Mouse (Mus musculus) hindbrain, embryonic 14.5 days (tissue): ENCODE measurements at regions not wholly inside any gene's neighbourhood (a gene's known extent, or its start where the extent isn't known, plus 50 kb on each side); places are given as distances from the start of the nearest gene placed in this dataset.

Experiments
- ATAC-seq: fragments of 200-750 bp; cut with Nextera tagmentation; 2 replicates; pipeline ENCODE4 v1.8.0; 2017; ENCODE audit warnings: moderate number of reproducible peaks, mild to moderate bottlenecking, moderate TSS enrichment, moderate library complexity; ENCODE audit not compliant: low FRiP score
- DNase-seq: peaks from one replicate; pipeline ENCODE4 v3.0.0-alpha.2; 2015; ENCODE audit warnings: low spot score
- H3K27ac ChIP-seq: fragments of 300-500 bp; sonication (generic); 2 replicates; pipeline ENCODE4 v1.5.1; 2014; ENCODE audit warnings: mild to moderate bottlenecking, moderate library complexity
- H3K27me3 ChIP-seq: fragments of 300-500 bp; sonication (generic); 2 replicates; pipeline ENCODE4 v1.6.1; 2014; ENCODE audit warnings: mild to moderate bottlenecking, low read length, mixed read lengths; ENCODE audit not compliant: control insufficient read depth, insufficient read depth
- H3K36me3 ChIP-seq: fragments of 300-500 bp; sonication (generic); replicated peaks from 2 replicates; pipeline ENCODE4 v1.6.1; 2014; ENCODE audit not compliant: control insufficient read depth, insufficient read depth
- H3K4me1 ChIP-seq: fragments of 300-500 bp; sonication (generic); replicated peaks from 2 replicates; pipeline ENCODE4 v1.6.1; 2014; ENCODE audit warnings: antibody characterized with exemption, low read length, mixed read lengths; ENCODE audit not compliant: control insufficient read depth, insufficient read depth
- H3K4me2 ChIP-seq: fragments of 300-500 bp; sonication (generic); replicated peaks from 2 replicates; pipeline ENCODE4 v1.6.1; 2014; ENCODE audit warnings: mild to moderate bottlenecking, moderate library complexity
- H3K4me3 ChIP-seq: fragments of 300-500 bp; sonication (generic); replicated peaks from 2 replicates; pipeline ENCODE4 v1.5.1; 2014; ENCODE audit warnings: mild to moderate bottlenecking, low read length
- H3K9ac ChIP-seq: fragments of 300-500 bp; sonication (generic); 2 replicates; pipeline ENCODE4 v1.6.1; 2014
- H3K9me3 ChIP-seq: fragments of 300-500 bp; sonication (generic); 2 replicates; pipeline ENCODE4 v1.6.1; 2016; ENCODE audit warnings: low read length; ENCODE audit not compliant: control insufficient read depth
- WGBS: fragments of 180-500 bp; shearing (Covaris S2); extraction: QIAGEN DNeasy Blood & Tissue Kit; methylation state at CpG from one replicate; pipeline ENCODE4 v1.1.7; 2014; 5-methylcytosine and 5-hydroxymethylcytosine counted together

GRCm38 (mm10) chr8:29765831-29766230 lies 2318.4 kb downstream of the Poteg start:
- WGBS, result 72% methylated on average over 2 of the region's 2 CpGs
- no peaks in the 10 kb centered on the region for H3K9me3 ChIP-seq

GRCm38 (mm10) chr8:29766252-29766920 lies 2318.9 kb downstream of the Poteg start:
- no peak overlapping the region for H3K9ac ChIP-seq
- 62% methylated on average over 1 of the region's 1 CpGs for whole genome bisulfite sequencing
- no peaks in the 10 kb centered on the region for H3K36me3 ChIP-seq
- H3K27ac ChIP-seq, result no peak overlapping the region
- no peaks in the 10 kb centered on the region for H3K4me1 ChIP-seq
- DNase-seq (no peak), ATAC-seq (no peak)
- H3K27me3 ChIP-seq, result no peaks in the 10 kb centered on the region
- H3K9me3 ChIP-seq, result no peaks in the 10 kb centered on the region
- no peak overlapping the region for H3K4me2 ChIP-seq
- H3K4me3 ChIP-seq, result no peak overlapping the region

More at GRCm38 (mm10) chr8:29765831-29766230, 2318.4 kb downstream of the Poteg start:
- ATAC-seq (no peak), DNase-seq (no peak)
- H3K9ac ChIP-seq, result no peak overlapping the region
- no peaks in the 10 kb centered on the region for H3K4me1 ChIP-seq
- H3K27me3 ChIP-seq, result no peaks in the 10 kb centered on the region
- no peak overlapping the region for H3K4me3 ChIP-seq
- no peak overlapping the region for H3K27ac ChIP-seq
- no peak overlapping the region for H3K4me2 ChIP-seq
- no peaks in the 10 kb centered on the region for H3K36me3 ChIP-seq

GRCm38 (mm10) chr8:29777081-29777785 lies 2329.8 kb downstream of the Poteg start:
- H3K4me3 ChIP-seq, result no peak overlapping the region
- peak overlapping the region; percentile 10; the same call in 1 of the 2 replicates for H3K27ac ChIP-seq
- no peak for ATAC-seq
- H3K27me3 ChIP-seq, result no peaks in the 10 kb centered on the region
- 63% methylated on average over 5 of the region's 5 CpGs for WGBS
- H3K4me1 ChIP-seq, result no peaks in the 10 kb centered on the region
- no peak overlapping the region for H3K9ac ChIP-seq
- H3K9me3 ChIP-seq, result no peaks in the 10 kb centered on the region
- no peak overlapping the region for H3K4me2 ChIP-seq
- no peaks in the 10 kb centered on the region for H3K36me3 ChIP-seq
- DNase-seq, result no peak

- Histone ChIP-seq H3K4me2 (no peak overlapping the region), H3K27ac (no peak overlapping the region), H3K36me3 (no peaks in the 10 kb centered on the region), H3K9ac (no peak overlapping the region), H3K27me3 (no peaks in the 10 kb centered on the region), H3K4me3 (no peak overlapping the region), H3K9me3 (no peaks in the 10 kb centered on the region), H3K4me1 (no peaks in the 10 kb centered on the region)
- no peak for ATAC-seq
- no peak for DNase-seq
Observed at GRCm38 (mm10) chr8:29789207-29789606, 2341.7 kb downstream of the Poteg start.

GRCm38 (mm10) chr8:29790029-29790428 lies 2342.6 kb downstream of the Poteg start:
- no peaks in the 10 kb centered on the region for H3K9me3 ChIP-seq
- ATAC-seq (no peak), DNase-seq (no peak)
- no peak overlapping the region for H3K27ac ChIP-seq
- H3K9ac ChIP-seq, result no peak overlapping the region
- no peaks in the 10 kb centered on the region for H3K36me3 ChIP-seq
- WGBS, result 86% methylated on average over 2 of the region's 2 CpGs
- H3K4me2 ChIP-seq, result no peak overlapping the region
- no peak overlapping the region for H3K4me3 ChIP-seq
- no peaks in the 10 kb centered on the region for H3K4me1 ChIP-seq
- no peaks in the 10 kb centered on the region for H3K27me3 ChIP-seq

- WGBS, result 63% methylated on average over 5 of the region's 5 CpGs
- DNase-seq, result no peak
Observed at GRCm38 (mm10) chr8:29807274-29807673, 2359.8 kb downstream of the Poteg start.

GRCm38 (mm10) chr8:29836044-29836443 lies 2388.6 kb downstream of the Poteg start:
- DNase-seq, result no peak
- no peak overlapping the region for H3K4me3 ChIP-seq
- H3K27me3 ChIP-seq, result no peaks in the 10 kb centered on the region
- H3K9me3 ChIP-seq, result no peaks in the 10 kb centered on the region
- no peak for ATAC-seq
- H3K36me3 ChIP-seq, result no peaks in the 10 kb centered on the region
- H3K4me2 ChIP-seq, result no peak overlapping the region
- H3K27ac ChIP-seq, result no peak overlapping the region
- H3K4me1 ChIP-seq, result no peaks in the 10 kb centered on the region
- 85% methylated on average over 2 of the region's 2 CpGs for WGBS
- H3K9ac ChIP-seq, result no peak overlapping the region

More at GRCm38 (mm10) chr8:29807274-29807673, 2359.8 kb downstream of the Poteg start:
- H3K36me3 ChIP-seq, result no peaks in the 10 kb centered on the region
- no peak for ATAC-seq
- H3K4me1 ChIP-seq, result no peaks in the 10 kb centered on the region
- H3K9me3 ChIP-seq, result no peaks in the 10 kb centered on the region
- no peak overlapping the region for H3K4me3 ChIP-seq
- no peak overlapping the region for H3K27ac ChIP-seq
- H3K27me3 ChIP-seq, result no peaks in the 10 kb centered on the region
- no peak overlapping the region for H3K4me2 ChIP-seq
- H3K9ac ChIP-seq, result no peak overlapping the region
